Mouse (Mus musculus) testis, postnatal 14 days (tissue): ENCODE results near the gene Gucy1b1.

Experiments
- DNase-seq: peaks from one replicate; pipeline ENCODE4 v3.0.0; 2021; ENCODE audit warnings: low spot score

Gucy1b1 gene

GRCm38 (mm10) chr3:82030008-82030748, 44.3 kb downstream of the Gucy1b1 start:
- no peak for DNase-seq

GRCm38 (mm10) chr3:82029229-82029628, 45.3 kb downstream of the Gucy1b1 start:
- DNase-seq = peak; percentile 29

GRCm38 (mm10) chr3:82027286-82027685, 47.2 kb downstream of the Gucy1b1 start:
- DNase-seq = no peak

- DNase-seq = peak; percentile 38
These were observed 51.4 kb downstream of the Gucy1b1 start for GRCm38 (mm10) chr3:82023065-82023464.

GRCm38 (mm10) chr3:82022421-82022920, 52.0 kb downstream of the Gucy1b1 start:
- DNase-seq = no peak

- DNase-seq = no peak
These were observed 60.3 kb downstream of the Gucy1b1 start for GRCm38 (mm10) chr3:82014148-82014703.

GRCm38 (mm10) chr3:82007002-82007401, 67.5 kb downstream of the Gucy1b1 start:
- no peak for DNase-seq

GRCm38 (mm10) chr3:81995988-81996387, 78.5 kb downstream of the Gucy1b1 start:
- DNase-seq = no peak

- no peak for DNase-seq
These were observed 79.1 kb downstream of the Gucy1b1 start for GRCm38 (mm10) chr3:81995371-81995770.

GRCm38 (mm10) chr3:81990531-81990930, 84.0 kb downstream of the Gucy1b1 start:
- no peak for DNase-seq

GRCm38 (mm10) chr3:81989692-81990141, 84.8 kb downstream of the Gucy1b1 start:
- no peak for DNase-seq

- DNase-seq = no peak
These were observed 86.9 kb downstream of the Gucy1b1 start for GRCm38 (mm10) chr3:81987628-81988027.

GRCm38 (mm10) chr3:81986103-81986502, 88.4 kb downstream of the Gucy1b1 start:
- DNase-seq = no peak

GRCm38 (mm10) chr3:81985100-81985499, 89.4 kb downstream of the Gucy1b1 start:
- no peak for DNase-seq

- no peak for DNase-seq
These were observed 91.2 kb downstream of the Gucy1b1 start for GRCm38 (mm10) chr3:81983120-81983895.
